Mouse (Mus musculus): ENCODE measurements around the gene Eml5.

The Eml5 gene

GRCm38 (mm10) chr12:98900881-98901801 is at the start of gene Eml5:
Eml5 (minus strand) TSS chr12:98901484.
- peak; percentile 79 to 93 for DNase-seq

- DNase-seq, result no peak
Observed at GRCm38 (mm10) chr12:98932856-98933255, 31.6 kb upstream of the Eml5 start.

DNA sequence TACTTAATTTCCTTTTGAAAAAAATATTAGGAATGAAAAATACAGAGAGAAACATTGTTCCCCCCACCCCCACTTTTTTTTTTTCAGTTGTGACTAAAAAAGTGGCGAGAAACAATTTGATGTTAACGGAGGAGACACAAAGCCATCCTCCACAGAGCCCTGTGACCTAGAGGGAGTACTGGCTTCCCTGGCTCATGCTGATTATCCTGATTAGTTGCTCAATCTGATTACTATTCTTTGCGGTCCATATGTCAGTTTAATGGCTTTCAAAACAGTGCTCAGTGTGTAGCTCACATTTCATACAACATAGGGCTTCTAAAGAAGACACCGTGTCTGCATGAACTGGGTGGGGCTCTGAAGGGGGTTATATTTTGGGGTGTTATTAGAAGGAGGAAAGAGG is 31.2 kb upstream of the Eml5 start:
- no peak for DNase-seq

GRCm38 (mm10) chr12:98931174-98931573 is 29.9 kb upstream of the Eml5 start:
- DNase-seq, result no peak

DNA sequence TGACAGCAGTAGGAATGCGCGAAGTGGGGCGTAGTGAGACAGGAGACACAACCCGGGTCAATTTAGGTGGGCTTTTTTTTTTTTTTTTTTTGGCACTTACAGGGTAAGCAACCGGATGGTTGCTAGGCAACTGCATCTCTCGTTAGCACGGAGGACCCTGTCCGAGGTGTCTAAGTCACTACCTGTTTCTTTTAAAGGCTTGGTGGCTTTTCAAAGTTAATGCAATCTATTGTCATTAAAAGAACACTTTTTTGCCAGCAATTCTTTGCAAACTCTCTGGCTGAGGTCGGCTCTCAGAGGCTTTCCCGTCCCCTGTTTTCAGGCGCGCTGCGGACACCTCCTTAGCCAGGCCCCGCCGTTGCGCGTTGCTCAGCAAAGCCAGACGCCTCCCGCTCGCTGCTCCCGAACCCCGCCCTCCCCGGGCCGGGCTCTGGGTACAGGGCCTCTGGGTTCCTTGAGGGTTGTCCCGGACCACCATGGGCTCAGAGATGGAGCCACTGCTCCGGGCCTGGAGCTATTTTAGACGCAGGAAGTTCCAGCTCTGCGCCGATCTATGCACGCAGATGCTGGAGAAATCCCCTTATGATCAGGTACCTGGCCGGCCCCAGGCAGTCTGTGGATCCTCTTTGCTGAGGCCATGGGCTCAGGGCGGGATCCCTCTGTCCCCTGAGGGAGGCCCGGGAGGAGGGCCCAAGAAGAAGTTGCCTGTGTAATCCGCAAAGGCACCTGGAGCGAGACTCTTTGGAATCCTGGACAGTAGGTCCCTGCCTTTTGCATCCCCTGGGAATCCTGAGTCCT is 19.1 kb upstream of the Eml5 start, which contains the start of gene Ttc8:
TSS of gene Ttc8 (plus strand) at position 381 of the 798 bp plus-strand sequence.
- DNase-seq, result peak; percentile 83 to 91

- DNase-seq, result no peak
Observed at GRCm38 (mm10) chr12:98910096-98910495, 8.8 kb upstream of the Eml5 start.

GRCm38 (mm10) chr12:98905466-98905865 is 4.2 kb upstream of the Eml5 start:
- DNase-seq, result no peak

GRCm38 (mm10) chr12:98900341-98900880 is 873 bp downstream of the Eml5 start:
- DNase-seq, result peak in 1 of 2 experiments; percentile 27

DNA sequence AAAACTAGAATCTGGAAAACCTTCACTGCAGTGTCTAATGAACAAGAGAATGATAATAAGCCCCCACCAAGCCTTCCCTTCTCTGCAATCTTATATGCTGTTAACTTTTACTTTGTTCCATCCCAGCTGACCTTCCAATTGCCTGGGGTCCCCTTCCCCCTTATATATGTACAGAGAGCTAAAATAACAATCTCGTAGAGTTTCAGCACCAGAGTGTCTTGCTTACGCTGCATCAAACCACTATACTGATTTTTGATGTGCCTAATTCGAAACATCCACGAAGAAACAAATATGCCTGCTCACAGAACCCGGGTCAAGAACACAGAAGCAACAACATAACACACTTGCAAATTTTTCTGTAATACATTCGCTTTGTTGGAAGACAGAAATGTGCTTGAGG is 1.6 kb downstream of the Eml5 start:
- DNase-seq, result no peak

DNA sequence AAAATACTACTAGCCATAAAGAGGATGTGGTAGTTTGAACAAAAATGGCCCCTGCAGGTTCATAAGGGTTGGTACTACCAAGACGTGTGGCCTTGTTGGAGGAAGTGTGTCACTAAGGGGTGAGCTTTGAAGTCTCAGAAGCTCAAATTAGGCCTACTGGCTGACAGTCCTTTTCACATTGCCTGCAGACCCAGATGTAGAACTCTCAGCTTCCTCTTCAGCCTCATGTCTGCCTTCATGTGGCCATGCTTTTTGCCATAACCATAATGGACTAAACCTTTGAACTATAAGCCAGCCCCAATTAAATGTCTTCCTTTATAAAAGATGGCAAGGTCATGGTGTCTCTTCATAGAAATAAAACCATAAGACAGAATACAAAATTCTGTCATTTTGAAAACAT is 4.5 kb downstream of the Eml5 start:
- DNase-seq, result no peak

DNA sequence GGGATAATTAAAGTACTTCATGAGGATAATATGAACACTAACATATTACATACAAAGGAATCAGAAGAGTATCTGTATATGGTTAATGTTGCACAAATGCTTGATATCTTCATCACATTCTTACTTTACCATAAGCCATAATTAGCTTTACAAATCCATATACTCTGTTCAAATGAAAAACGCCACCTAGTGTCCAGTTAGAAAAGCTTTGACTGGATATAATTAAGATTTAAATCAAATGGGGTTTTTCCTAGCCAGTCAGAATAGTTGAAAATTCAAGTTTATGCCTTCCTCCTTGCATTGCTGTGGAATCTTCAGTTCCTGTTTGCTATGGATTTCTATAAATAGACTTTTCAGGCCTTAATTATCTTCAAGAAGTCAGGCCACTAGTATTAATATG is 16.8 kb downstream of the Eml5 start:
- DNase-seq, result no peak

GRCm38 (mm10) chr12:98881796-98882195 is 19.5 kb downstream of the Eml5 start:
- no peak for DNase-seq

GRCm38 (mm10) chr12:98878693-98879092 is 22.6 kb downstream of the Eml5 start:
- no peak for DNase-seq

DNA sequence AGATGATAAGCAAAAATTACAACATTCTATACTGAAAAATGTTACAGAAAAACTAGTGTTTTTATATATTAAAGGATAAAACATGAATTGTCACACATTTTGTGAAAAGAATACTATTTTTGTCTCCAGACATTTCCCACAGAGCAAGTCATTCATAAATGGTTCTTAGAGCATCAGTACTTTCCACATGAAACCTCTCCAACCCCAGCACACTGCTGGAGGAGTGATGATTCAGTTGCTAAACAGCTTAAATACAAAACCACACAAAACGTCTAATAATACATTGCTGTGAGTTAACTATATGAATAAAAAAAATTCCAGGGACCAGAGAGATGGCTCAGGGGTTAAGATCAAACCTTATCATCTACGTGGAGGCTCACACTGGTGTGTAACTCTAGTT is 26.1 kb downstream of the Eml5 start:
- DNase-seq, result no peak

GRCm38 (mm10) chr12:98872836-98873235 is 28.4 kb downstream of the Eml5 start:
- DNase-seq, result peak; percentile 27 to 29

DNA sequence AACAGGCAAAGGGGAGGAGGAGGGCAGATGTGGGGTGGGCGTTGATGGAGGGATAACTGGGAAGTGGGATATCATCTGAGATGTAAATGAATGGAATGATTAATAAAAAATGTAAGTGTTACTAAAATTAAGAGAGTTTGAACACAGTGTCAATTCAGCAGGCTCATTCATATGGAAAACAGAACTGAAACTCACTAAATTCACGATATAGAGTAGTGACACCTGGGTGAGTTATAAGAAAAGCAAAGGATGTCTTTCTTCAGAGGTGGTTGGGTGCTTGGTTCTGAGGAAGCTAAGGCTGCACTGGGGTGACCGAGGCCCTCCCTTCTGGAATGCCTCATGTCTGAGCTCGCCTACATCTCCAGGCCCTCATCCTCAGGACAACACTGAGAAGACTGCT is 37.8 kb downstream of the Eml5 start:
- DNase-seq, result no peak

DNA sequence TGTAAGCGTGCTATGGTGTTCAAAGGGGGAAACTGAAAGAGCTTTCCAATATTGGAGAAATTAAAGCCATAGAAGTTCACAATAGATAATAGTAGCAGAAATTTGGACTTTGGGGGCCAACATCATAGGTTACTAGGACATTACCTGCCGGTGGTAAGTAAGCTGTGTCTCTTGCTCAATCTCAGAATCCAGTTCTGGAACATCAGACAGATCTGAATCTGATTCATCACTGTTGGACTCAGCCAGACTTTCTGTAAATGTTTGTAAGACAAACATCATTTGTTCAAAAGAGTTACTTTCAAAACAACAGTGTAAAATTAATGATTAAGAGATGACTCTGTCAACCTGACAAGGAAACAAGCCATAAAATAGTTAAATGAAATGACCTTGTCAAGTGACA is 41.0 kb downstream of the Eml5 start:
- no peak for DNase-seq

- peak; percentile 66 to 87 for DNase-seq
Observed at GRCm38 (mm10) chr12:98850767-98851166, 50.5 kb downstream of the Eml5 start.

DNA sequence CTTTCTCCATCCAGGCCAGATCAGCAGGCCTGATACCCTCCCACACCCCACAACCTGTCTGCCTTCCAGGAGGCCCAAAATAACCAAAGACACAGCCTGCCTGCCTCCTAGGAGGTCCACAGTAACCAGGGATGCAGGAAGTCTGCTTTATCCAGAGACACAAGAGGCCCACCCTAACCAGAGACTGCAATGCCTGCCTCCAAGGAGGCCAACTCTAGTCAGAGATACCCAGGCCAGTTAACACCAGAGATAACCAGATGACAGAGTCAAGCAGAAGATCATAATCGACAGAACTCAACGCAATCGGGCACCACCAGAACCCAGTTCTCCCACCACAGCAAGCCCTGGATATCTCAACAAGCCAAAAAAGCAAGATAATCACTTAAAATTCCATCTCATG is 56.5 kb downstream of the Eml5 start:
- DNase-seq, result no peak

GRCm38 (mm10) chr12:98840135-98840534 is 61.1 kb downstream of the Eml5 start:
- DNase-seq, result no peak

GRCm38 (mm10) chr12:98837940-98838339 is 63.3 kb downstream of the Eml5 start:
- no peak for DNase-seq

DNA sequence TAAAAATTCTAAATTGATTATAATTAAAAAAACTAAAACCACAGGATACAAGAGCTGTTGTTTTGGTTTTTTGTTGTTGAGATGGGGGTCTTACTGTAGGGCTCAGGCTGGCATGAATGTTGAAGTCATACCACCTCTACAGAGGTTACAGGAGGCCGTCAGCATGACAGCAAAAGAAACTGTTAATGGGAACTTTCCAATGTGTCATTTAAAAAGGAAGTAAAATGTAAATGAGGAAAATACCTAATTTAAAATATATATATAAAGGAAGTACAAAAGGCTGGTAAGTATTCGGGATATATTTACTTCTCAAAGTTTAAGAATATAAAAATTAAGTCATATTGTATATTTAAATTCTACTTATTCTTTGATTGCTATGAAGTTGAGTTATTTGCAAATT is 65.8 kb downstream of the Eml5 start:
- no peak for DNase-seq

GRCm38 (mm10) chr12:98834879-98835278 is 66.4 kb downstream of the Eml5 start:
- DNase-seq, result no peak

Data from kidney, postnatal 36 days (tissue).